Mouse (Mus musculus) lung, adult 2 months (tissue): ENCODE results near the gene Rapgef5.

ENCODE experiments used
- CTCF ChIP-seq: fragments of 200-500 bp; IDR thresholded peaks from 2 replicates; pipeline ENCODE4 v1.5.1; 2011; ENCODE audit warnings: mild to moderate bottlenecking, low read length, control low read depth; ENCODE audit not compliant: insufficient read depth
- POLR2A ChIP-seq: fragments of 200-500 bp; IDR thresholded peaks from 2 replicates; pipeline ENCODE4 v1.6.1; 2011; ENCODE audit warnings: low read depth, mild to moderate bottlenecking, control low read depth, low read length, borderline replicate concordance; ENCODE audit errors: extremely low read depth

- TF ChIP-seq POLR2A (no peak), CTCF (no peak)
Observed at GRCm38 (mm10) chr12:117528509-117529145, 12.3 kb downstream of the Rapgef5 start.
